Mouse (Mus musculus) R1 (cell line): ENCODE measurements around the gene Fndc8.
"Not testable (repeated sequence)": the region's sequence is repeated elsewhere in the genome, so short reads cannot be mapped to it uniquely, and the experiment has no call there.

ENCODE experiments used
- DNase-seq: peaks from one replicate; pipeline ENCODE4 v3.0.0-alpha.2; 2018; ENCODE audit warnings: low read depth, low spot score

Fndc8 gene

GRCm38 (mm10) chr11:82910679-82911389 is 18.9 kb downstream of the Fndc8 start:
- no peak for DNase-seq

- peak; percentile 80 for DNase-seq
These were observed 22.9 kb downstream of the Fndc8 start for GRCm38 (mm10) chr11:82914711-82915352.

- no peak for DNase-seq
These were observed 28.8 kb downstream of the Fndc8 start for GRCm38 (mm10) chr11:82920768-82921167.

GRCm38 (mm10) chr11:82921691-82922090 is 29.8 kb downstream of the Fndc8 start:
- no peak for DNase-seq

GRCm38 (mm10) chr11:82923910-82924309 is 32.0 kb downstream of the Fndc8 start:
- DNase-seq, result not testable (repeated sequence)

- DNase-seq, result no peak
These were observed 37.1 kb downstream of the Fndc8 start for GRCm38 (mm10) chr11:82928897-82929632.

GRCm38 (mm10) chr11:82929633-82929950 is 37.7 kb downstream of the Fndc8 start:
- DNase-seq, result no peak

GRCm38 (mm10) chr11:82930391-82930955 is 38.5 kb downstream of the Fndc8 start:
- DNase-seq, result peak; percentile 66

GRCm38 (mm10) chr11:82931161-82931560 is 39.2 kb downstream of the Fndc8 start:
- DNase-seq, result not testable (repeated sequence)

GRCm38 (mm10) chr11:82931671-82932450 is 39.9 kb downstream of the Fndc8 start:
- DNase-seq, result not testable (repeated sequence)

- no peak for DNase-seq
These were observed 41.3 kb downstream of the Fndc8 start for GRCm38 (mm10) chr11:82933186-82933585.

- DNase-seq, result no peak
These were observed 51.4 kb downstream of the Fndc8 start for GRCm38 (mm10) chr11:82943336-82943735.

GRCm38 (mm10) chr11:82945636-82946035 is 53.7 kb downstream of the Fndc8 start:
- no peak for DNase-seq

- DNase-seq, result peak; percentile 47
These were observed 55.5 kb downstream of the Fndc8 start for GRCm38 (mm10) chr11:82947457-82947856.

GRCm38 (mm10) chr11:82949036-82949435 is 57.1 kb downstream of the Fndc8 start:
- DNase-seq, result no peak
